Mouse (Mus musculus): ENCODE measurements around the gene Hoxb5.

Gene Hoxb5

GRCm38 (mm10) chr11:96343206-96343745, 40.1 kb downstream of the Hoxb5 start:
- no peak for DNase-seq

- no peak for DNase-seq
Measured at GRCm38 (mm10) chr11:96344061-96344877, 41.1 kb downstream of the Hoxb5 start.

GRCm38 (mm10) chr11:96344878-96345159, 41.7 kb downstream of the Hoxb5 start:
- no peak for DNase-seq

GRCm38 (mm10) chr11:96345220-96345892, 42.2 kb downstream of the Hoxb5 start:
- no peak for DNase-seq

- DNase-seq = peak; percentile 36
Measured at GRCm38 (mm10) chr11:96345893-96346806, 43.0 kb downstream of the Hoxb5 start.

GRCm38 (mm10) chr11:96346916-96347520, 43.9 kb downstream of the Hoxb5 start:
- DNase-seq = no peak

GRCm38 (mm10) chr11:96347717-96348116, 44.6 kb downstream of the Hoxb5 start:
- DNase-seq = no peak

GRCm38 (mm10) chr11:96348141-96348928, 45.2 kb downstream of the Hoxb5 start:
- no peak for DNase-seq

- no peak for DNase-seq
Measured at GRCm38 (mm10) chr11:96348988-96349387, 45.9 kb downstream of the Hoxb5 start.

- DNase-seq = no peak
Measured at GRCm38 (mm10) chr11:96349491-96350340, 46.6 kb downstream of the Hoxb5 start.

GRCm38 (mm10) chr11:96350341-96350624, 47.1 kb downstream of the Hoxb5 start, which contains the start of gene Hoxb2:
Gene Hoxb2, plus strand, starts transcription at chr11:96350525.
- no peak for DNase-seq

- no peak for DNase-seq
Measured at GRCm38 (mm10) chr11:96350791-96351190, 47.7 kb downstream of the Hoxb5 start.

GRCm38 (mm10) chr11:96351312-96351711, 48.2 kb downstream of the Hoxb5 start:
- no peak for DNase-seq

- no peak for DNase-seq
Measured at GRCm38 (mm10) chr11:96351831-96352230, 48.7 kb downstream of the Hoxb5 start.

- peak; percentile 59 for DNase-seq
Measured at GRCm38 (mm10) chr11:96352691-96353521, 49.8 kb downstream of the Hoxb5 start.

- DNase-seq = no peak
Measured at GRCm38 (mm10) chr11:96353522-96353841, 50.3 kb downstream of the Hoxb5 start.

GRCm38 (mm10) chr11:96353939-96354338, 50.8 kb downstream of the Hoxb5 start:
- no peak for DNase-seq

- no peak for DNase-seq
Measured at GRCm38 (mm10) chr11:96354376-96354775, 51.2 kb downstream of the Hoxb5 start.

GRCm38 (mm10) chr11:96354801-96355311, 51.7 kb downstream of the Hoxb5 start:
- no peak for DNase-seq
